Mouse (Mus musculus) embryo, embryonic 10 days (tissue): ENCODE measurements at regions not wholly inside any gene's neighbourhood (a gene's known extent, or its start where the extent isn't known, plus 50 kb on each side); places are given as distances from the start of the nearest gene placed in this dataset.
A peak's percentile ranks its signal among the peaks of the same experiment; 100 is the strongest.

Experiments
- DNase-seq: peaks from one replicate; pipeline ENCODE4 v3.0.0-alpha.2; 2015; ENCODE audit warnings: low spot score

DNA sequence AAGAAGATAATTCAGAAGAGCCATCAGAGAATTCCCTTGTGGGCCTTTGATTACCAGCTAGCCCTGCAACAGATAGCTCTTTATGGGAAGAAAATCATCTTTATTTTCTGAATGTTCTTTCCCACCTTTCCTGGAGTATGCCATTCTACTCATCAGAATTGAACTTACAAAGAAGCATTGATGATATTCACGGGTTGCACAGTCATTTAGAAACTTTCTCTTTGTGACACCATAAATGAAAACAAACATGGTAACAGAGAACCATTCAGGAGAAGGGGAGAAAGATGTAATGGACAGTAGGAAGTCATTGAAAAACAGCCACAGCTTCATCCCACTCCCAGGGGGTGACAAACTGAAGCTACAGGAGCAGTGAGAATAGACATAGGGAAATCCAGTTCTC, 243.6 kb upstream of the Atp11b start:
- DNase-seq: no peak

GRCm38 (mm10) chr3:35516517-35516916, 237.4 kb upstream of the Atp11b start:
- no peak for DNase-seq

GRCm38 (mm10) chr3:35520131-35520530, 233.8 kb upstream of the Atp11b start:
- peak; percentile 7 for DNase-seq

- DNase-seq: no peak
These were observed 206.2 kb upstream of the Atp11b start for GRCm38 (mm10) chr3:35547696-35548095.

DNA sequence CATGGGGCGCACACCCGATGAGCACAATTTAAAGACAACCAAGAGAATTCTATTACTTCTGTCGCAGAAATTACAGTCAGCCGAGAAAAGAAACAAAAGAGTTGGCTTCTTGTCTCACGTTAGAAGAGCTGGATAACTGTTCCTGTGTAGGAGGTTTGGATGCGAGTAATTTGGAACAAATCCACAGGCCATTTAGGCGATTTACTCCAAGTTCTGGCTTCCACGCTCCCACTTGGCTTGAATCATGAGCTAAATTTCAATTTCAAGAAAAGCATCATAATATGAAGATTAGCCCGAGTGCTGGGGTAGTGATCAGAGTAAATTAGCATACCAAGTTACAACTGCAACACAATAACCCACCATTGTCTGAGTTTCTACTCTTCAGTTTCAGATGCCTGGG, 202.1 kb upstream of the Atp11b start:
- no peak for DNase-seq

DNA sequence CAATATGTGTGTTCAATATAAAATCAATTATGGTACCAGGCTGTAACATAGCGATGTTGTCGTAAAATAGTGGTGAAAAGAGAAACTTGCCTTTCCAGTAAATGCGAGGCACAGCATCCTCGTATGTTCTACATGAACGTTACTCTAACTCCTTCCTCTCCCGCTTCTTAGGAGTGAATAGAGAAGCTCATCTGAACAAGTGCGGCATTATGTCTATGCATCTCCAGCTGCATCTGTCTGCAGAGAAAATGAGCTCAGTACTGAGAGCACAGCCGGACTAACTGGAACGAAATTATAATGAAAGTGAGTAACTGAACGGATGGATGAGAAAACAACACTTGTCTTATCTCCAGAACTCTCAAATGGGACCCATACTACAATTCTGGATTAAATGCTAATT, 193.5 kb upstream of the Atp11b start:
- DNase-seq: no peak

GRCm38 (mm10) chr3:35574402-35574801, 179.5 kb upstream of the Atp11b start:
- peak; percentile 81 for DNase-seq
